Mouse (Mus musculus): ENCODE results near the gene Card19. TPM values are rescaled to one million over a fixed set of nuclear protein-coding genes. Genes with fewer than 3 reads are reported as not detected.
A peak's percentile ranks its signal among the peaks of the same experiment; 100 is the strongest.

Gene Card19
- polyA plus RNA-seq, 1 experiment = 180 TPM

GRCm38 (mm10) chr13:49202556-49202955 is 13.3 kb downstream of the Card19 start:
- Histone ChIP-seq H3K36me3 (ENCODE audit: control insufficient read depth, insufficient read depth) (peaks cover 7% of the 10 kb centered on the region), H3ac (ENCODE audit: control insufficient read depth, insufficient read length) (no peak overlapping the region), H3K79me2 (ENCODE audit: control insufficient read depth, insufficient read depth) (no peaks in the 10 kb centered on the region), H3K27me3 (ENCODE audit: control insufficient read depth, insufficient read depth, insufficient read length) (no peaks in the 10 kb centered on the region), H3K4me3 (no peak overlapping the region), H3K4me2 (ENCODE audit: low read depth) (no peak overlapping the region)
- TF ChIP-seq POLR2AphosphoS2 (IDR thresholded peaks at IDR 0.05; ENCODE audit: insufficient read length, low read depth) (no peak), MYOG (IDR thresholded peaks at IDR 0.05; ENCODE audit: control insufficient read depth in 1 of 3, insufficient read depth in 1 of 3, insufficient read length in 2 of 3, low read depth in 2 of 3) (no peak), REST (IDR thresholded peaks at IDR 0.05; ENCODE audit: insufficient read depth, insufficient read length) (no peak), MYOD1 (IDR thresholded peaks at IDR 0.05; ENCODE audit: control insufficient read depth in 1 of 3, insufficient read length in 2 of 3, low read depth in 2 of 3) (no peak), POLR2A (IDR thresholded peaks at IDR 0.05; ENCODE audit: insufficient read length, low read depth) (no peak), TCF3 (IDR thresholded peaks at IDR 0.05; ENCODE audit: insufficient read length, low read depth) (no peak), CEBPB (IDR thresholded peaks at IDR 0.05; ENCODE audit: insufficient read depth, poor library complexity, severe bottlenecking) (no peak), TCF12 (IDR thresholded peaks at IDR 0.05; ENCODE audit: insufficient read depth, poor library complexity, severe bottlenecking) (no peak), USF1 (IDR thresholded peaks at IDR 0.05; ENCODE audit: low read depth) (no peak)

GRCm38 (mm10) chr13:49200688-49201087 is 15.1 kb downstream of the Card19 start:
- no peaks in the 10 kb centered on the region for H3K79me2 ChIP-seq (ENCODE audit: control insufficient read depth, insufficient read depth)
- TF ChIP-seq MAX (IDR thresholded peaks at IDR 0.05; ENCODE audit: low read depth) (no peak), POLR2AphosphoS2 (IDR thresholded peaks at IDR 0.05; ENCODE audit: insufficient read length, low read depth) (peak; percentile 59), MYOG (IDR thresholded peaks at IDR 0.05; ENCODE audit: control insufficient read depth in 1 of 3, insufficient read depth in 1 of 3, insufficient read length in 2 of 3, low read depth in 2 of 3) (no peak)
- no peak overlapping the region for H3K4me3 ChIP-seq
- H3K36me3 ChIP-seq (ENCODE audit: control insufficient read depth, insufficient read depth) = peaks cover 10% of the 10 kb centered on the region
- H3K4me2 ChIP-seq (ENCODE audit: low read depth) = no peak overlapping the region
- no peak overlapping the region for H3ac ChIP-seq (ENCODE audit: control insufficient read depth, insufficient read length)
- no peaks in the 10 kb centered on the region for H3K27me3 ChIP-seq (ENCODE audit: control insufficient read depth, insufficient read depth, insufficient read length)

GRCm38 (mm10) chr13:49199891-49200290 is 15.9 kb downstream of the Card19 start:
- Histone ChIP-seq H3K27me3 (ENCODE audit: control insufficient read depth, insufficient read depth, insufficient read length) (no peaks in the 10 kb centered on the region), H3K36me3 (ENCODE audit: control insufficient read depth, insufficient read depth) (peaks cover 10% of the 10 kb centered on the region)

GRCm38 (mm10) chr13:49198734-49199133 is 17.1 kb downstream of the Card19 start:
- H3K4me3 ChIP-seq = no peak overlapping the region
- no peaks in the 10 kb centered on the region for H3K27me3 ChIP-seq (ENCODE audit: control insufficient read depth, insufficient read depth, insufficient read length)
- H3K36me3 ChIP-seq (ENCODE audit: control insufficient read depth, insufficient read depth) = peaks cover 10% of the 10 kb centered on the region
- no peak overlapping the region for H3ac ChIP-seq (ENCODE audit: control insufficient read depth, insufficient read length)
- no peak overlapping the region for H3K4me2 ChIP-seq (ENCODE audit: low read depth)
- H3K79me2 ChIP-seq (ENCODE audit: control insufficient read depth, insufficient read depth) = no peaks in the 10 kb centered on the region
- TF ChIP-seq POLR2AphosphoS2 (IDR thresholded peaks at IDR 0.05; ENCODE audit: insufficient read length, low read depth) (peak; percentile 33), MAX (IDR thresholded peaks at IDR 0.05; ENCODE audit: low read depth) (no peak)

More at GRCm38 (mm10) chr13:49199891-49200290, 15.9 kb downstream of the Card19 start:
- no peak overlapping the region for H3K4me2 ChIP-seq (ENCODE audit: low read depth)
- no peaks in the 10 kb centered on the region for H3K79me2 ChIP-seq (ENCODE audit: control insufficient read depth, insufficient read depth)
- TF ChIP-seq POLR2AphosphoS2 (IDR thresholded peaks at IDR 0.05; ENCODE audit: insufficient read length, low read depth) (no peak), POLR2A (IDR thresholded peaks at IDR 0.05; ENCODE audit: insufficient read length, low read depth) (no peak), E2F4 (IDR thresholded peaks at IDR 0.05; ENCODE audit: insufficient read depth) (no peak), REST (IDR thresholded peaks at IDR 0.05; ENCODE audit: insufficient read depth, insufficient read length) (no peak), MYOG (IDR thresholded peaks at IDR 0.05; ENCODE audit: control insufficient read depth in 1 of 3, insufficient read depth in 1 of 3, insufficient read length in 2 of 3, low read depth in 2 of 3) (no peak), CEBPB (IDR thresholded peaks at IDR 0.05; ENCODE audit: insufficient read depth, poor library complexity, severe bottlenecking) (no peak), MAX (IDR thresholded peaks at IDR 0.05; ENCODE audit: low read depth) (no peak), TCF3 (IDR thresholded peaks at IDR 0.05; ENCODE audit: insufficient read length, low read depth) (no peak), USF1 (IDR thresholded peaks at IDR 0.05; ENCODE audit: low read depth) (no peak), SRF (IDR thresholded peaks at IDR 0.05; ENCODE audit: control insufficient read depth, insufficient read length, low read depth) (no peak), TCF12 (IDR thresholded peaks at IDR 0.05; ENCODE audit: insufficient read depth, poor library complexity, severe bottlenecking) (no peak), MYOD1 (IDR thresholded peaks at IDR 0.05; ENCODE audit: control insufficient read depth in 1 of 3, insufficient read length in 2 of 3, low read depth in 2 of 3) (no peak)
- no peak overlapping the region for H3ac ChIP-seq (ENCODE audit: control insufficient read depth, insufficient read length)
- H3K4me3 ChIP-seq = no peak overlapping the region

GRCm38 (mm10) chr13:49196766-49197165 is 19.1 kb downstream of the Card19 start:
- H3K4me2 ChIP-seq (ENCODE audit: low read depth) = no peak overlapping the region
- H3K36me3 ChIP-seq (ENCODE audit: control insufficient read depth, insufficient read depth) = peaks cover 6% of the 10 kb centered on the region
- no peaks in the 10 kb centered on the region for H3K79me2 ChIP-seq (ENCODE audit: control insufficient read depth, insufficient read depth)
- no peak for TF ChIP-seq MYOD1 (IDR thresholded peaks at IDR 0.05; ENCODE audit: control insufficient read depth in 1 of 3, insufficient read length in 2 of 3, low read depth in 2 of 3)
- no peak for TF ChIP-seq TCF3 (IDR thresholded peaks at IDR 0.05; ENCODE audit: insufficient read length, low read depth)
- TF ChIP-seq REST (IDR thresholded peaks at IDR 0.05; ENCODE audit: insufficient read depth, insufficient read length) = no peak
- no peak for TF ChIP-seq MAX (IDR thresholded peaks at IDR 0.05; ENCODE audit: low read depth)
- TF ChIP-seq TCF12 (IDR thresholded peaks at IDR 0.05; ENCODE audit: insufficient read depth, poor library complexity, severe bottlenecking) = no peak
- no peak for TF ChIP-seq POLR2AphosphoS2 (IDR thresholded peaks at IDR 0.05; ENCODE audit: insufficient read length, low read depth)
- no peak for TF ChIP-seq MYOG (IDR thresholded peaks at IDR 0.05; ENCODE audit: control insufficient read depth in 1 of 3, insufficient read depth in 1 of 3, insufficient read length in 2 of 3, low read depth in 2 of 3)
- no peak for TF ChIP-seq POLR2A (IDR thresholded peaks at IDR 0.05; ENCODE audit: insufficient read length, low read depth)
- no peak for TF ChIP-seq E2F4 (IDR thresholded peaks at IDR 0.05; ENCODE audit: insufficient read depth)
- no peak for TF ChIP-seq SRF (IDR thresholded peaks at IDR 0.05; ENCODE audit: control insufficient read depth, insufficient read length, low read depth)
- TF ChIP-seq USF1 (IDR thresholded peaks at IDR 0.05; ENCODE audit: low read depth) = no peak
- TF ChIP-seq CEBPB (IDR thresholded peaks at IDR 0.05; ENCODE audit: insufficient read depth, poor library complexity, severe bottlenecking) = no peak
- H3K27me3 ChIP-seq (ENCODE audit: control insufficient read depth, insufficient read depth, insufficient read length) = no peaks in the 10 kb centered on the region
- H3ac ChIP-seq (ENCODE audit: control insufficient read depth, insufficient read length) = no peak overlapping the region
- no peak overlapping the region for H3K4me3 ChIP-seq
